Mouse (Mus musculus): ENCODE data around the gene Pdia4. TPM values are rescaled to one million over a fixed set of nuclear protein-coding genes. Genes with fewer than 3 reads are reported as not detected.
"Not testable (repeated sequence)": the region's sequence is repeated elsewhere in the genome, so short reads cannot be mapped to it uniquely, and the experiment has no call there.

The Pdia4 gene
- polyA plus RNA-seq, 1 experiment from 2014 or later, result 175 TPM

DNA sequence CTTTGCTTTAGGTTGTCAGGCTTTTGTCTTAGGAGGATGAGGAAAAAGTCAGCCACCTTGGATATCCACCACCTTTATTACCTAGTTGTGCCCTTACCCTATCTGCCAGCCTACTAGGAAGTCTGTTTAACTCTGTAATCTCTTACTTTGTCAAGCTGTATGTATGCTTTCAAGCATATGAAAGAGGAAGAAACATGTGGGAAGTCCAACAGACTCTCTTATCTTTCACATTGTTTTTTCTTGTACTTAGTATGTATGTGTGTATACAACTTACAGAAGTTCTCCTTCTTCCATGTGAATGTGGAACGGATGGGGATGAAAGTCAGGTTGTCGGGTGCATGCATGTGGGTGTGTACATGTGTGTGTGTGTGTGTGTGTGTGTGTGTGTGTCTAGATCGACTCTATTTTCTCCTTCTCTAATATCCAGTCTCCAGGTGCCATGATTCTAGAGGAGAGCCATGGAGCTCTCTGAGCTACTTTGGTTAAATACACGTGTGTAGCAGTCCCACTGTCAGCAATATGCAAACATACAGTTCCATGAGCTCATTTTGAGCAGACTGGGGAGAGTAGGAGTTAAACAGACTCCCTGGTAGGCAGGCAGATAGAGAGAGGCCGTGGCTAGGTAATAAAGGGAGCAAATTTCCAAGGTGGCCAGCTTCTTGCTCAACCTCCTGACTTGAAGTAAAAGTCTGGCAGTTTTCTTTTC lies 28.4 kb downstream of the Pdia4 start:
- H3K4me1 ChIP-seq (replicated peaks), result peaks cover 17% of the 10 kb centered on the region
- ATAC-seq, result no peak
- H3K27me3 ChIP-seq, result no peaks in the 10 kb centered on the region
- no peaks in the 10 kb centered on the region for H3K36me3 ChIP-seq
- no peak overlapping the region for H3K27ac ChIP-seq
- H3K4me3 ChIP-seq (replicated peaks), result no peak overlapping the region
- H3K4me2 ChIP-seq (replicated peaks), result no peak overlapping the region
- 69% methylated on average over 5 of the region's 5 CpGs for WGBS
- no peak overlapping the region for H3K9ac ChIP-seq (replicated peaks)
- no peaks in the 10 kb centered on the region for H3K9me3 ChIP-seq

GRCm38 (mm10) chr6:47781091-47781968 lies 31.9 kb downstream of the Pdia4 start:
- Histone ChIP-seq H3K27me3 (no peaks in the 10 kb centered on the region), H3K36me3 (no peaks in the 10 kb centered on the region), H3K4me3 (replicated peaks) (peak overlapping the region; percentile 48), H3K4me1 (replicated peaks) (peaks cover 14% of the 10 kb centered on the region), H3K27ac (peak overlapping the region; percentile 87), H3K4me2 (replicated peaks) (peak overlapping the region; percentile 51), H3K9me3 (no peaks in the 10 kb centered on the region), H3K9ac (replicated peaks) (peak overlapping the region; percentile 66)
- ATAC-seq, result peak; percentile 69
- under 1% methylated on average over 21 of the region's 21 CpGs for whole genome bisulfite sequencing

DNA sequence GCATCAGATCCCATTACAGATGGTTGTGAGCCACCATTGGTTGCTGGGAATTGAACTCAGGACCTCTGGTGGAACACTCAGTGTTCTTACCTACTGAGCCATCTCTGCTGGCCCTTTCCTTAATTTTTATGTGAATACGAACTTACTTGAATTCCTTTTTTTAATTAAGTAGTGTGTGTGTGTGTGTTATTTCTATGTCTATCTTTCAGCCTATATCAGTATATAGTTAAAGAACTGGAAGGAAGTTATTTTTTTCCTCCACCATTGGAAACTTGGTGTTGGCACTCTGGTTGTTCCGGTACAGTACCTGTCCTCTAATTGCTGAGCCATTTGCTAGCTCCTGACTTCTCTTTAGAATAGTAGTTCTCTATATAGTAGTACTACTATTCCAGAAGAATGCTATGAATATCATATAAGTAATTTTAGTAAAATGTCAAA lies 32.6 kb downstream of the Pdia4 start:
- Histone ChIP-seq H3K4me3 (replicated peaks) (peak overlapping the region; percentile 48), H3K27ac (no peak overlapping the region), H3K4me1 (replicated peaks) (peaks cover 14% of the 10 kb centered on the region), H3K9me3 (no peaks in the 10 kb centered on the region), H3K4me2 (replicated peaks) (peak overlapping the region; percentile 51), H3K9ac (replicated peaks) (no peak overlapping the region), H3K27me3 (no peaks in the 10 kb centered on the region), H3K36me3 (no peaks in the 10 kb centered on the region)
- WGBS, result 14% methylated on average over 2 of the region's 2 CpGs
- ATAC-seq, result no peak

DNA sequence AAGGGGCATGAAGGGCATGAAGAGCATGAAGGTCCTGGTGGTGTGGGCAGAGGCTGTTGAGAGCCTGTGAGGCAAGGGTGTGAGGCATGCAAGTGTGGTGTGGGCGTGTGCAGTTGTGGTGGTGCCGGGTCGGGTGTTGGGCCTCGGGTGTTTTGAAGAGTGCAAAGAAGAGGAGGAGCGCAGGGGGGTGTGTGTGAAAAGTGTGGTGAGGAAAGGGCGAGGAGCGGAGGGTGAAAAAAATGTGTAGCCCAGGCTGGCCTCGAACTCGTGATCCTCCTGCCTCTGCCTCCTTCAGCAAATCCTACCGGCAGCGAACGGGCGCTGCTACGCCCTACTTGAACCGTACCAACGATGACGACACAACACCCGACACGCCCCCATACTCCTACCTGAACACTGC lies 41.5 kb downstream of the Pdia4 start:
- Histone ChIP-seq H3K4me3 (replicated peaks) (peak overlapping the region; percentile 25; the same call in 1 of the 2 replicates), H3K4me2 (replicated peaks) (peak overlapping the region; percentile 33; the same call in 1 of the 2 replicates)
- not testable (repeated sequence) for ATAC-seq; H3K27ac ChIP-seq; H3K27me3 ChIP-seq; H3K4me1 ChIP-seq (replicated peaks); H3K36me3 ChIP-seq; H3K9ac ChIP-seq (replicated peaks); H3K9me3 ChIP-seq
- WGBS, result 80% methylated on average over 8 of the region's 19 CpGs

DNA sequence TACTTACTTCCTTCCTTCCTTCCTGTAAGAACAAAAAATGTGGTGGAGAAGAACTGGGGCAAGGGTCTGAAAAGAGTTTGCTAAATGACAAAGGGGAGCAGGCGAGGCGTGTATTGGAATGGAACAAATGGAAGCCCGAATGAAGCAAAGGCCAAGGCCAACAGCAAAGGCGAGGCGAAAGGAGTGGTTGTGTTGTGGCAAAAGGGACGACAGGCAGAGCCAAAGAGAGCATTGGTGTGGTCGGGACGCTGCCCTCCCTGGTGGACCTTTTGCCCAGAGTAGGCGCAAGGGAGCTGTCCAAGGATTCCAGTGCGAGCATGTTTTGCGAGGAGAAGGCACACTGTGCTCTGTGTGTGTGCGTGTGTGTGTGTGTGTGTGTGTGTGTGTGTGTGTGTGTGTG lies 42.1 kb downstream of the Pdia4 start:
- ATAC-seq; H3K27ac ChIP-seq; H3K4me3 ChIP-seq (replicated peaks); H3K27me3 ChIP-seq; H3K9me3 ChIP-seq; H3K9ac ChIP-seq (replicated peaks); H3K4me2 ChIP-seq (replicated peaks); H3K36me3 ChIP-seq; H3K4me1 ChIP-seq (replicated peaks): not testable (repeated sequence)
- WGBS, result 81% methylated on average over 12 of the region's 12 CpGs

DNA sequence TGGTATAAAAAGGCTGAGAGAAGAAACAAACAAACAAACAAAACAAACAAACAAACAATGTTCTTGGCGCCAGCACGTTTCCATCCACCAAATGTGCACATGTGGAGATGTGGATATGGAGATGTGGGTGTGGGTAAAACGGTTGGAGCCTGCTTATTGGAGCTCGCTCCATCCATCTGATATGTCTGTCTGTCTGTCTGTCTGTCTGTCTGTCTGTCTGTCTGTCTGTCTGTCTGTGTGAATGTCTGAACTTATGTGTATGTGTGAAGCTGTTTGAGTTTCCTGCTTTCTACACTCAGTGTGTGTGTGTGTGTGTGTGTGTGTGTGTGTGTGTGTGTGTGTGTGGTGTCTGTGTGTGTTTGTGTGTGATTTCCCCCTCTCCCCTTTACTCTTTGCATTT lies 43.4 kb downstream of the Pdia4 start:
- not testable (repeated sequence) for H3K4me2 ChIP-seq (replicated peaks); ATAC-seq; H3K27ac ChIP-seq; H3K36me3 ChIP-seq; H3K9me3 ChIP-seq; H3K27me3 ChIP-seq; H3K9ac ChIP-seq (replicated peaks); H3K4me3 ChIP-seq (replicated peaks); H3K4me1 ChIP-seq (replicated peaks)
- WGBS, result 68% methylated on average over 4 of the region's 4 CpGs

DNA sequence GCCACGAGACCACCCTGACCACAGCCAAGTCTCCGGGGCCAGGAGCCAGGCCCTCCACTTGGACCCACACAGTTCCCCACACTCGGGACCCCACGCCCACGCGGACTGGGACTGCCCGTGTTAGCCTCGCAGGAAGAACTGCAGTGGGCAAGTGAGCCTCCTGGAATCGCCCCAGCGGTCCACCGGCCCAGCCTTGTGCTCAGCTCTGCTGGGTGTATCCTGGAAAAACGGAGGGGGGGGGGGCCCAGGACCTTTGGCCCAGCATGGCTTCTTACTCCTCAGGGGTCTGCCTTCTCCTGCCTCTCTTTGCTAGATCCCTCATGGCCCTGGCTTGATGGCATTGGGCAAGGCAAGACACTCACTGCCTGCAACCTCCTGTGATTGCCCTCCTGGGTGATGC lies 44.7 kb downstream of the Pdia4 start:
- not testable (repeated sequence) for H3K27me3 ChIP-seq; H3K9ac ChIP-seq (replicated peaks); ATAC-seq; H3K36me3 ChIP-seq; H3K27ac ChIP-seq; H3K4me2 ChIP-seq (replicated peaks); H3K9me3 ChIP-seq; H3K4me1 ChIP-seq (replicated peaks); H3K4me3 ChIP-seq (replicated peaks)
- WGBS, result 64% methylated on average over 3 of the region's 12 CpGs

- ATAC-seq; H3K9me3 ChIP-seq; H3K4me1 ChIP-seq (replicated peaks); H3K27ac ChIP-seq; H3K36me3 ChIP-seq; H3K27me3 ChIP-seq; H3K4me3 ChIP-seq (replicated peaks); H3K9ac ChIP-seq (replicated peaks); H3K4me2 ChIP-seq (replicated peaks): not testable (repeated sequence)
- 69% methylated on average over 6 of the region's 20 CpGs for WGBS
These were observed 45.9 kb downstream of the Pdia4 start for GRCm38 (mm10) chr6:47767355-47767754.

- H3K27ac ChIP-seq; H3K9ac ChIP-seq (replicated peaks); H3K4me1 ChIP-seq (replicated peaks); ATAC-seq; H3K36me3 ChIP-seq; H3K4me2 ChIP-seq (replicated peaks); H3K9me3 ChIP-seq; H3K27me3 ChIP-seq; H3K4me3 ChIP-seq (replicated peaks): not testable (repeated sequence)
- 75% methylated on average over 9 of the region's 10 CpGs for WGBS
These were observed 50.5 kb downstream of the Pdia4 start for GRCm38 (mm10) chr6:47762686-47763085.

DNA sequence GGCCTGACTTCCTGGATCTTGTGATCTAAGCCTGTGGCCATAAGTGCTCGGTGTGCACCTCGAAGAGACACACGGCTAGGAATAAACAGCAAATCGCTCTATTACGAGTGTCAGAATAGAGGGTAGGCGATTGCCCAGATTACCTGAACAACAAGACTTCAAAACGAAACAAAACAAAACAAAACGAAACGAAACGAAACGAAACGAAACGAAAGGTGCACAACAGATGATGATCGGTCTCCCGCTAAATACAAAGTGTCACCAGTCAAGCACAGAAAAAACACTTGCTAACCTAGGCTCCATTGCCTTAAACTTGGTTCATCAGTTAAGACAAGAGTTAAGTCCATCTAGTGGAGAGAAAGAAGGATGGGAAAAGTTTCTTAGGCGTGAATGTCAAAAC lies 53.8 kb downstream of the Pdia4 start:
- not testable (repeated sequence) for H3K4me3 ChIP-seq (replicated peaks); H3K9ac ChIP-seq (replicated peaks); H3K4me1 ChIP-seq (replicated peaks); H3K36me3 ChIP-seq; ATAC-seq; H3K27ac ChIP-seq; H3K4me2 ChIP-seq (replicated peaks); H3K9me3 ChIP-seq; H3K27me3 ChIP-seq
- WGBS, result 84% methylated on average over 14 of the region's 16 CpGs

GRCm38 (mm10) chr6:47757849-47758248 lies 55.4 kb downstream of the Pdia4 start:
- Histone ChIP-seq H3K4me3 (replicated peaks) (peak overlapping the region; percentile 22; the same call in 1 of the 2 replicates), H3K4me2 (replicated peaks) (peak overlapping the region; percentile 33; the same call in 1 of the 2 replicates)
- not testable (repeated sequence) for H3K9me3 ChIP-seq; H3K36me3 ChIP-seq; H3K4me1 ChIP-seq (replicated peaks); ATAC-seq; H3K9ac ChIP-seq (replicated peaks); H3K27me3 ChIP-seq; H3K27ac ChIP-seq
- 5% methylated on average over 20 of the region's 38 CpGs for WGBS

GRCm38 (mm10) chr6:47757429-47757828 lies 55.8 kb downstream of the Pdia4 start:
- WGBS, result 9% methylated on average over 6 of the region's 22 CpGs
- H3K4me3 ChIP-seq (replicated peaks); H3K9me3 ChIP-seq; H3K4me1 ChIP-seq (replicated peaks); H3K36me3 ChIP-seq; H3K9ac ChIP-seq (replicated peaks); H3K27ac ChIP-seq; H3K27me3 ChIP-seq; H3K4me2 ChIP-seq (replicated peaks): not testable (repeated sequence)
- peak; percentile 45; the same call in 1 of the 2 replicates for ATAC-seq
